Mouse (Mus musculus) embryo, embryonic 10.5 days (tissue): ENCODE data around the gene Havcr2.
"Not testable (repeated sequence)": the region's sequence is repeated elsewhere in the genome, so short reads cannot be mapped to it uniquely, and the experiment has no call there.

Experiments
- DNase-seq: peaks from one replicate; pipeline ENCODE4 v3.0.0-alpha.2; 2015; ENCODE audit warnings: low spot score

Havcr2 gene

DNA sequence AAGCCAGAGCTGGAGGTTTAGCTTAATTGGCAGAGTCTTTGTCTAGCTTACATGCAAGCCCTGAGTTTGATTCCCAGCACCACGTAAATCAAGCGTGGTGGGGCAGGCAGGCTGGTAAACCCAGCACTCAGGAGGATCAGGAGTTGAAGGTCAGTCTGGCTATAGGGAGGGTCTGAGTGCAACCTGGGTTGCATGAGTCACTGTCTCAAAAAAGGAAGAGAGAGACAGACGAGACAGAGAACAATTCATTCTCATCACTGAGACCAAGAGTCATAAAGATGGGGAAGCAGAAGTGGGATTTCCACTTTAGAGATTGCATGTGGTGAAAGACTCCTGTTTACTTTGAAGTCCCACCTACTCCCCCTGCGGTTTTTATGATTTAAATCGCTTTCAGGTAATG is 6.6 kb downstream of the Havcr2 start:
- DNase-seq, result no peak

DNA sequence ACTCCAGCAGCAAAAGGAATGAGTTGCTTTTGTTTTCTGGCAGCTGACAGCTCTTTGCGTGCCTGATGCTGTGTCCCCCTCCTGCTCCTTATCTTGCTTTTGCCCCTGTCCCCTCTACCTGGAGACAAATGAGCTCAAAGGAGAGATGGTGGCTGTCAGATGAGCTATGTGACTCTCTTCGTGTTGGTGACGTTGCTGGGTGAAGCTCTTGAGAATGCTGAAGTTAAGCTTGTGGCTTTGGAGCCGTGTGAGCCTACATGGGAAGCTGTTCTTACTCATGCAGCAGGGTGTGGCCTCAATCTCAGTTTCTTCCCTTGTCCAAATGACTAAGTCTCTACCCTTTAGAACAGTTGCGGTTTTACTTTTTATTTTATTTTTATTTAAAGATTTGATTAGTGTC is 7.2 kb downstream of the Havcr2 start:
- DNase-seq, result no peak

DNA sequence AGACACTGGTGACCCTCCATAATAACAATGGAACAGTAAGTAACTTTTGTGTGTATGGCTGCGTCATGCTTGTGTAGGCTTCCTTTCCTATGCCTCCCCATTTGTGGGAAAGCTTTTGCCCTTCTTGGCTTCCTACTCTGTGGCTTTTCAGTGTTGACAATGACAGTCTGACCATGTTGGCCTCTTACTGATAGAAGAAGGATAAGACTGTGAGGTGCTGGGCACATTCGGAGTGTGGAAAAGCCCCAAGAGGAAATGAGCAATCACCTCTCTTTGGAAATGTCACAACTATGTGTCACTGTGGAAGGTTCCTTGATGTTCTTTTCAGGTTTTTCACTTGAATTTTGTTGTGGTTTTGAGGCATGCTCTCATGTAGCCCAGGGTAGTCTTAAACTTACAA is 12.1 kb downstream of the Havcr2 start:
- DNase-seq, result no peak

DNA sequence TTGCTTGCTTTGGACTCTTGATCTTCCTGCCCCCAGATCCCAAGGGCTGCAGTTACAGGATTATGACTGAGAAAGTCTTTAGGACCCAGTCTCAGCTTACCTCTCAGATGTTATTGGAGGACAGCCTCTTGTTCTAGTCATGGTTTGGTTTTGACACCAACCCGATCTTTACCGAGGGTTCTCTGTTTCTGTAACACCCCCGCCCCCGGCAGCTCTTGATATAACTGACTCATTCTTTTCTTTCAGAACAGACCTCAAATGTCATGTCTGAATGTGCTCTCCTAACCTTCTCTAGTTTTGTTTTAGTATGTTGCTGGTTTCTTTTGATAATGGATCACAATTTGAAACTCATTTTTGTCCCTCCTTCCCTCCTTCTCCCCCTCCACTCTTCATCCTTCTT is 19.5 kb downstream of the Havcr2 start:
- DNase-seq, result no peak

DNA sequence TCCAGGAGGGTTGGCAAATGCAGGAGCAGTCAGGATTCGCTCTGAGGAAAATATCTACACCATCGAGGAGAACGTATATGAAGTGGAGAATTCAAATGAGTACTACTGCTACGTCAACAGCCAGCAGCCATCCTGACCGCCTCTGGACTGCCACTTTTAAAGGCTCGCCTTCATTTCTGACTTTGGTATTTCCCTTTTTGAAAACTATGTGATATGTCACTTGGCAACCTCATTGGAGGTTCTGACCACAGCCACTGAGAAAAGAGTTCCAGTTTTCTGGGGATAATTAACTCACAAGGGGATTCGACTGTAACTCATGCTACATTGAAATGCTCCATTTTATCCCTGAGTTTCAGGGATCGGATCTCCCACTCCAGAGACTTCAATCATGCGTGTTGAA is 24.6 kb downstream of the Havcr2 start:
- DNase-seq, result no peak

DNA sequence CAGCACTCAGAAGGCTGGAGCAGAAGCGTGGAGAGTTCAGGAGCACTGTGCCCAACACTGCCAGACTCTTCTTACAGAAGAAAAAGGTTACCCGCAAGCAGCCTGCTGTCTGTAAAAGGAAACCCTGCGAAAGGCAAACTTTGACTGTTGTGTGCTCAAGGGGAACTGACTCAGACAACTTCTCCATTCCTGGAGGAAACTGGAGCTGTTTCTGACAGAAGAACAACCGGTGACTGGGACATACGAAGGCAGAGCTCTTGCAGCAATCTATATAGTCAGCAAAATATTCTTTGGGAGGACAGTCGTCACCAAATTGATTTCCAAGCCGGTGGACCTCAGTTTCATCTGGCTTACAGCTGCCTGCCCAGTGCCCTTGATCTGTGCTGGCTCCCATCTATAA is 25.8 kb downstream of the Havcr2 start:
- no peak for DNase-seq

DNA sequence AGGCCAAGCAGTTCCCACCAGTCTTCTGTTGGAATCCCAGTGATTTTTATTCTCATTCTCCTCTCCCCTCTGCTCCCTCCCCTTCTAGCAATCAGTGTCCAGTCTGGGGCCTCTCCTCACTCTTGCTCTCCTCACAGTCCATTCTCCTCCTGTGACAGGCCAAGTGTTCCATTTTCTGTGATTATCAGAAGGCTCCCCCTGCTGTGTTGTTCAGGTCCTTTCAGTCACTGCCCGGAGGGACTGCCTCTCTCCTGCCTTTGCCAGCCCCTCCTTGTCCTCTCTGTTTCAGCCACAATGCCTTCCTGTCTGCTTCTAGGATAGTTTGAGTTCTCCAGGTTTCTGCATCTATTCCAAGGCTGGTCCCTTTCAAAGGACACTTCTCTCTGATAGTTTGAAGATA is 33.5 kb downstream of the Havcr2 start:
- no peak for DNase-seq

DNA sequence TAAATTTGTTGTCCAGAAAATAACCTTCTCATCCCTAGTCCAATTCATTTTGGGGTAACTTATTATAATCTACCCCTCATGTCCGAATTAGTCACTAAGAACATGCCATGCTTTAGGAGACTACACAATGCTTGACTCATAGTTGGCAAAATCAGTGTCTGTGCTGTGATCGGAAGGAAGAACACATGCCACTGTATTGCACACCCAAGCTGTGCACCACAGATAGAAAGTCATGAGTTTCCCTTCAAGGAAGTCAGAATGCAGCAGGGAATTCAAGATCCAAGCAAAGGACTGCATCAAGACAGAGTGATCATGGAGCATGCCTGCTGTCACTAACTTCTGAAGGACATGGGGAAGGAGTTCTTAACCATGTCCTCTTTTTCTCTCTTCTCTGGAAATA is 33.9 kb downstream of the Havcr2 start:
- no peak for DNase-seq

DNA sequence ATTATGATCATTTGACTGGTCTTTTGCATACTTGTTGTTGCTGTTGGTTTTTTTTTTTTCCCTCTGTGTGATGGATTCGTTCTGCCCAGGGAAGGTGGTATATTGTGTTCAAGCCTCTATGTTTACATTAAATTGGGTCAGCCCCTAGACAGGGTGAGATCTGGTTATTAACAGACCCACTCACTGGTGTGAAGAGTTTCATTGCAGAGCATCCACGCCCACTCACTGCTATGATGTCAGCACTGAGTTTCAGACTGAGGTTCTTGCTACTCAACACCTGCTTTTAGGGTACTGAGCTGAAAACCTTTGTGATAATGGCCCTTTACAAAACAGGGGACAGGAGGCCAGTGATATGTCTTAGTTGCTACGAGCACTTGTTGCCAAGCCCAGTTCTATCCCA is 52.4 kb downstream of the Havcr2 start:
- no peak for DNase-seq

DNA sequence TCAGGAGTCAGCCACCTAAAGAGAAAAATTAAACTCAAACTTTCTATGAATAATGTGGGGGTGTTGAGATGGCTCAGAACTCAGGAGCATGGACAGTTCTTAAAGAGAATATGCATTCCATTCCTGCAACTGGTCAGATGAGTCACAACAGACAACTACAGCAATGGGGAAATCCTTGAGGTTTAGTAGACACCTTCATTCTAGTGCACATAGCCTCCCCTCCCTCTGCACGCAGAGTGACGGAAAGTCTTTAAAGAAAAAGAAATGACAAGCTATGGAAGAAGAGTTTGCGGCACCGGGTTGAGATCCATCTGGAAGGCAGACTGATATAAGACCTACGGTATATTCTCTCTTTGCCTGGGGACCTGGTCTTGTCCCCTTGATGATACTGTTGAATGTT is 55.2 kb downstream of the Havcr2 start:
- DNase-seq, result no peak

DNA sequence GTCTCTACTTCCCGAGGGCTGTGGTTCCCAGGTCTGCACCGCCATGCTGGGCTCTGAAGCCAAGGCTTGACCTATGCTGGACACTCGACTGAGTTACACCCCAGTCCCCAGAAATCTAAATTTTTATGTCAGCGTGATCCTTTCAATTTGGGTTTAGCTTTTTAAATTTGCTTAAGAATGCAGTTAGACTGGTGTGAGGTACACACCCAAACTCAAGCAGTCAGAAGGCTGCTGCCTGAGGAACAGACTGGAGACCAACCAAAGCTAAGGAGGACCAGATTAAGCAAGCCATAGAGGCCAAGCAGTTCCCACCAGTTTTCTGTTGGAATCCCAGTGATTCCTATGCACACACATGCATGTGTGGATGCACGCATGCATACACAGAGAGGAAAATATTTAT is 66.6 kb downstream of the Havcr2 start:
- DNase-seq, result not testable (repeated sequence)

DNA sequence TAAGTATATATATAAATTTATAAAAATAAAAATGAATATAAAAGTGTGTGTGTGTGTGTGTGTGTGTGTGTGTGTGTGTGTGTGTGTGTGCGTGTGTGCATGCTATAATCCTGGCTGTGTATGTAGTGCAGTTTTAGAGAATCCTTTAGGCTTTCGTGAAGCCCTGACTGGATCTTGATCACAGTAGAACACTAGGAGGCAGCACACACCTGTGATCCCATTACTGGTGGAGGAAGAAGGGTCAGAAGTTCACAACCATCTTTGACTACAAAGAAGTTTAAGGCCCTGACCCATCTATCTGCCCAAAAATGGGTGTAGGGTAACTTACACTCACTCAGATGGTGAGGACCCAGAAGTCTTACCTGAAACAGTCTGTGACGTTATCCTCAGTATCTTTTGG is 68.0 kb downstream of the Havcr2 start:
- peak; percentile 18 for DNase-seq

DNA sequence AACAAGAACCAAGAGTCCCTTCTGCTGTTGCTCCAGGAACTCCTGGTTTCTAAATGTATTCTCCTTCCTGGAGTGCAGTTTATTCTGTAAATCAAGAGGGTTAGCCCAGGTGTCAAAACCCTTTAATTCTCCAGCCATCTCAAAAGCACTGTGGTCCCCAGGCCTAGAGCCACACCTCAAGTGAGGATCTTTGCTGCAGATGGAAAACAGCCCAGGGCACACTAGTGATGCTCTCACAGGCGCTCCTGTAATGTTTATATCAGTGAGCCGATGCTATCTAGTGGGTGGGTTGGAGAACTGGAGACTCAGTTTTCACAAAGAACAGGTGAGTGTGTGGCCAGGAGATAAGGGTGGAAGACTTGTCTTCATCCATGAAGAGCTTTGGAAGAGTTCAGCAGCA is 69.2 kb downstream of the Havcr2 start, which contains the start of gene Gm12169:
Gene Gm12169, plus strand, starts transcription at position 301 of the 400 bp plus-strand sequence.
- no peak for DNase-seq

DNA sequence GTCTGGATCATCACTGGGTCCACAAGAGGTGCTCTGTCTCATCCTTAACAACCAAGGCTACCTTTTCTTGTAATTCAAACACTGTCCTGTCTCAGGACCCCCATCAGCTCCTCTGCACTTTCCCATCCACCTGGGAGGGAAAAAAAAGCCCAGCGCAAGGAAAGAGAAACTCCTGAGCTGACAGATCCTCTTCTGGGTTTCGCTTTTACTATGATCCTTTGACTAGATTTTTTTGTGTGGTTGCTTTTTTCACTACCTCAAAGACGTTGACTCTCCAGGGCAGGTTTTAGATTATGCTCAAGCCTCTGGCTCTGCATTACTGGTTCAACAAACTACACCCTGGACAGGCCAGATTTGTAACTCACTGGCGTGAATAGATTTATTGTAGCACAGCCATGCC is 75.4 kb downstream of the Havcr2 start:
- no peak for DNase-seq
